Mouse (Mus musculus) MEL (cell line): Measurements from ENCODE around the gene Rps13. TPM values are rescaled to one million over a fixed set of nuclear protein-coding genes. Genes with fewer than 3 reads are reported as not detected.
A peak's percentile ranks its signal among the peaks of the same experiment; 100 is the strongest.

ENCODE experiments used
- DNase-seq: peaks from one replicate; pipeline ENCODE4 v3.0.0; 2011; ENCODE audit warnings: low read depth, low spot score
- H3K27ac ChIP-seq: 2 replicates; pipeline ENCODE4 v1.5.1; 2012; ENCODE audit warnings: low read depth, mild to moderate bottlenecking, control low read depth, low read length, moderate library complexity; ENCODE audit not compliant: control insufficient read depth
- H3K27me3 ChIP-seq, 2 experiments: fragments of 150-350 bp in 1 of 2; sonication (generic) in 1 of 2; 2 replicates each; pipeline ENCODE4 v1.6.1; 2012; ENCODE audit warnings: low read length in 2 of 2, mild to moderate bottlenecking in 2 of 2, improper control_type of control experiment in 1 of 2, moderate library complexity in 1 of 2; ENCODE audit not compliant: insufficient read depth in 2 of 2, control insufficient read depth in 1 of 2
- H3K36me3 ChIP-seq, 2 experiments: 2 replicates each; pipeline ENCODE4 v1.6.1; 2012 to 2014; ENCODE audit warnings: low read length in 2 of 2, improper control_type of control experiment in 1 of 2, inconsistent platforms in 1 of 2, mild to moderate bottlenecking in 1 of 2; ENCODE audit not compliant: insufficient read depth in 2 of 2, control insufficient read depth in 1 of 2
- H3K4me1 ChIP-seq, 2 experiments: fragments of 150-350 bp in 1 of 2; sonication (generic) in 1 of 2; 2 replicates each; pipeline ENCODE4 v1.6.1; 2012; ENCODE audit warnings: low read length in 2 of 2, improper control_type of control experiment in 1 of 2, mild to moderate bottlenecking in 1 of 2; ENCODE audit not compliant: insufficient read depth in 2 of 2, control insufficient read depth in 1 of 2
- H3K4me3 ChIP-seq, 2 experiments: fragments of 150-350 bp in 1 of 2; sonication (generic) in 1 of 2; 2 replicates each; pipeline ENCODE4 v1.5.1; 2012; ENCODE audit warnings: low read depth in 2 of 2, low read length in 2 of 2, mild to moderate bottlenecking in 2 of 2, moderate library complexity in 2 of 2, control low read depth in 1 of 2, improper control_type of control experiment in 1 of 2; ENCODE audit not compliant: control insufficient read depth in 1 of 2, insufficient read depth in 1 of 2
- H3K79me2 ChIP-seq: 2 replicates; pipeline ENCODE4 v1.6.1; 2012; ENCODE audit warnings: mild to moderate bottlenecking, low read length, moderate library complexity; ENCODE audit not compliant: control insufficient read depth, poor library complexity, insufficient read depth
- H3K9ac ChIP-seq: 2 replicates; pipeline ENCODE4 v1.6.1; 2012; ENCODE audit warnings: low read depth, mild to moderate bottlenecking, control low read depth, low read length, moderate library complexity; ENCODE audit not compliant: control insufficient read depth, poor library complexity, severe bottlenecking
- H3K9me3 ChIP-seq: fragments of 150-350 bp; sonication (generic); replicated peaks from 2 replicates; pipeline ENCODE4 v1.6.1; 2012; ENCODE audit warnings: mild to moderate bottlenecking, low read length, improper control_type of control experiment, moderate library complexity; ENCODE audit not compliant: insufficient read depth
- BHLHE40 ChIP-seq: IDR thresholded peaks from 2 replicates; pipeline ENCODE4 v1.6.1; 2012; ENCODE audit warnings: low read depth, mild to moderate bottlenecking, inconsistent platforms, low read length, improper control_type of control experiment, borderline replicate concordance
- CHD1 ChIP-seq: IDR thresholded peaks from 2 replicates; pipeline ENCODE4 v1.6.1; 2012; ENCODE audit warnings: low read depth, mild to moderate bottlenecking, inconsistent platforms, low read length, improper control_type of control experiment
- E2F4 ChIP-seq: IDR thresholded peaks from 2 replicates; pipeline ENCODE4 v1.6.1; 2011; ENCODE audit warnings: low read depth, low read length, improper control_type of control experiment, borderline replicate concordance
- ELF1 ChIP-seq: IDR thresholded peaks from 2 replicates; pipeline ENCODE4 v1.6.1; 2014; ENCODE audit warnings: low read depth, mild to moderate bottlenecking, inconsistent platforms, low read length, improper control_type of control experiment, moderate library complexity
- EP300 ChIP-seq, 2 experiments: IDR thresholded peaks; 2 replicates each; pipeline ENCODE4 v1.6.1; 2011; ENCODE audit warnings: improper control_type of control experiment in 2 of 2, low read length in 2 of 2, low read depth in 1 of 2, mild to moderate bottlenecking in 1 of 2
- GATA1 ChIP-seq: IDR thresholded peaks from 2 replicates; pipeline ENCODE4 v1.6.1; 2011; ENCODE audit warnings: low read depth, low read length, improper control_type of control experiment
- HCFC1 ChIP-seq: IDR thresholded peaks from 2 replicates; pipeline ENCODE4 v1.6.1; 2012; ENCODE audit warnings: low read depth, mild to moderate bottlenecking, inconsistent platforms, low read length, improper control_type of control experiment, moderate library complexity
- JUND ChIP-seq: IDR thresholded peaks from 2 replicates; pipeline ENCODE4 v1.6.1; 2011; ENCODE audit warnings: low read depth, mild to moderate bottlenecking, improper control_type of control experiment, low read length
- KAT2A ChIP-seq: conservative IDR thresholded peaks from 2 replicates; pipeline ENCODE4 v1.6.1; 2012; ENCODE audit warnings: low read depth, low read length, improper control_type of control experiment, inconsistent platforms
- MAFK ChIP-seq: IDR thresholded peaks from 2 replicates; pipeline ENCODE4 v1.6.1; 2011; ENCODE audit warnings: low read depth, mild to moderate bottlenecking, low read length, improper control_type of control experiment, borderline replicate concordance
- MAX ChIP-seq: IDR thresholded peaks from 2 replicates; pipeline ENCODE4 v1.6.1; 2011; ENCODE audit warnings: low read length, improper control_type of control experiment
- MAZ ChIP-seq: IDR thresholded peaks from 2 replicates; pipeline ENCODE4 v1.6.1; 2012; ENCODE audit warnings: low read depth, mild to moderate bottlenecking, inconsistent platforms, low read length, improper control_type of control experiment
- MXI1 ChIP-seq: IDR thresholded peaks from 2 replicates; pipeline ENCODE4 v1.6.1; 2011; ENCODE audit warnings: mild to moderate bottlenecking, low read depth, low read length, improper control_type of control experiment
- MYB ChIP-seq: IDR thresholded peaks from 2 replicates; pipeline ENCODE4 v1.6.1; 2011; ENCODE audit warnings: mild to moderate bottlenecking, low read depth, low read length, improper control_type of control experiment
- MYC ChIP-seq: IDR thresholded peaks from 2 replicates; pipeline ENCODE4 v1.6.1; 2011; ENCODE audit warnings: low read depth, mild to moderate bottlenecking, low read length, improper control_type of control experiment, moderate library complexity
- NRF1 ChIP-seq: IDR thresholded peaks from 2 replicates; pipeline ENCODE4 v1.6.1; 2014; ENCODE audit warnings: low read depth, mild to moderate bottlenecking, inconsistent platforms, low read length, improper control_type of control experiment, moderate library complexity; ENCODE audit not compliant: poor library complexity, insufficient read depth, severe bottlenecking
- POLR2A ChIP-seq, 2 experiments: IDR thresholded peaks; 2 replicates each; pipeline ENCODE4 v1.6.1; 2011 to 2012; ENCODE audit warnings: low read length in 2 of 2, mild to moderate bottlenecking in 2 of 2, control low read depth in 1 of 2, improper control_type of control experiment in 1 of 2, low read depth in 1 of 2, moderate library complexity in 1 of 2; ENCODE audit not compliant: control insufficient read depth in 1 of 2, insufficient read depth in 1 of 2, poor library complexity in 1 of 2
- POLR2AphosphoS2 ChIP-seq: IDR thresholded peaks from 2 replicates; pipeline ENCODE4 v1.6.1; 2011; ENCODE audit warnings: low read length, improper control_type of control experiment
- POLR2AphosphoS5 ChIP-seq: IDR thresholded peaks from 2 replicates; pipeline ENCODE4 v1.6.1; 2012; ENCODE audit warnings: low read depth, borderline replicate concordance, mild to moderate bottlenecking, inconsistent platforms, low read length, moderate library complexity, mixed read lengths
- RAD21 ChIP-seq: IDR thresholded peaks from 2 replicates; pipeline ENCODE4 v1.6.1; 2011; ENCODE audit warnings: mild to moderate bottlenecking, low read depth, low read length, improper control_type of control experiment
- SIN3A ChIP-seq: IDR thresholded peaks from 2 replicates; pipeline ENCODE4 v1.6.1; 2012; ENCODE audit warnings: low read length, improper control_type of control experiment, inconsistent platforms
- SMC3 ChIP-seq: IDR thresholded peaks from 2 replicates; pipeline ENCODE4 v1.6.1; 2011; ENCODE audit warnings: low read depth, low read length, improper control_type of control experiment
- TAL1 ChIP-seq: IDR thresholded peaks from 2 replicates; pipeline ENCODE4 v1.6.1; 2012; ENCODE audit warnings: mild to moderate bottlenecking, inconsistent platforms, low read length, moderate library complexity, mixed read lengths
- TBP ChIP-seq: IDR thresholded peaks from 2 replicates; pipeline ENCODE4 v1.8.0; 2011; ENCODE audit warnings: low read depth, low read length, improper control_type of control experiment
- TCF12 ChIP-seq: IDR thresholded peaks from 2 replicates; pipeline ENCODE4 v1.6.1; 2014; ENCODE audit warnings: low read depth, mild to moderate bottlenecking, inconsistent platforms, low read length, improper control_type of control experiment, moderate library complexity
- UBTF ChIP-seq: IDR thresholded peaks from 2 replicates; pipeline ENCODE4 v1.6.1; 2012; ENCODE audit warnings: low read depth, mild to moderate bottlenecking, inconsistent platforms, low read length, improper control_type of control experiment, moderate library complexity, borderline replicate concordance; ENCODE audit not compliant: insufficient read depth
- USF1 ChIP-seq: IDR thresholded peaks from 2 replicates; pipeline ENCODE4 v1.6.1; 2014; ENCODE audit warnings: low read depth, mild to moderate bottlenecking, inconsistent platforms, low read length, improper control_type of control experiment, moderate library complexity
- USF2 ChIP-seq, 2 experiments: IDR thresholded peaks; 2 replicates each; pipeline ENCODE4 v1.6.1; 2011 to 2012; ENCODE audit warnings: improper control_type of control experiment in 2 of 2, low read length in 2 of 2, borderline replicate concordance in 1 of 2, inconsistent platforms in 1 of 2, low read depth in 1 of 2, mild to moderate bottlenecking in 1 of 2; ENCODE audit not compliant: insufficient read depth in 1 of 2
- ZC3H11A ChIP-seq: IDR thresholded peaks from 2 replicates; pipeline ENCODE4 v1.6.1; 2012; ENCODE audit warnings: low read depth, mild to moderate bottlenecking, inconsistent platforms, low read length, improper control_type of control experiment
- ZMIZ1 ChIP-seq: IDR thresholded peaks from 2 replicates; pipeline ENCODE4 v1.6.1; 2012; ENCODE audit warnings: low read depth, mild to moderate bottlenecking, inconsistent platforms, low read length, improper control_type of control experiment, moderate library complexity
- ZNF384 ChIP-seq: IDR thresholded peaks from 2 replicates; pipeline ENCODE4 v1.6.1; 2012; ENCODE audit warnings: low read depth, mild to moderate bottlenecking, inconsistent platforms, low read length, improper control_type of control experiment
- polyA plus RNA-seq, 2 experiments: library from polyadenylated mRNA; stranded (reverse) in 1 of 2; unstranded in 1 of 2; fragments of >175 nt in 1 of 2; fragments of >200 nt in 1 of 2; gene quantifications; 2 replicates each; pipeline versions ENCODE4 v1.2.1 to v1.2.4; 2012; ENCODE audit warnings: low replicate concordance in 2 of 2, low read depth in 1 of 2; ENCODE audit not compliant: insufficient read length in 2 of 2, insufficient read depth in 1 of 2, missing spikeins in 1 of 2
- total RNA-seq: library from RNA; depleted of rRNA; stranded (reverse); fragments of 300-350 nt; gene quantifications from 2 replicates; pipeline ENCODE4 v1.2.3, GENCODE M21; 2012

The Rps13 gene
- total and polyA plus RNA-seq, 3 experiments, result 388 to 1,952 TPM; not detected in 1

DNA sequence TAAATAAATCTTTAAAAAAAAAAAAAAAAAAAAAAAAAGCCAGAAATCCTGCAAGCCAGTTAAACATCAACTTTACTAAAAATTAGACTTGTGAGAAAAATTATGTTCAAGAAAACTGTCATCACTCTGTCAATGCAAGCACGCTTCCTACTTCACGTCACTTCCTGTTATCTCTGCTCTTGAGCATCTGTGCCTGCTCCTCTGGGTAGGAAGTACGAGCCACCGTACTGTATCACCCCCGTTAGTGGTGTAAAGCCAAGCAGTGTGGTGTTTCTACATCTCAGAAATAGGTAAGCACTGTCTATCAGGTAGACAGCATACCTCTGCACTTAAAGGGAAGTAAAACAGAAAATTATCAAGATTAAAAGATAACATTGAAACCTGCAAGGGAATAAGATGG lies 6.1 kb downstream of the Rps13 start:
- Histone ChIP-seq H3K9ac (no peak overlapping the region), H3K36me3 (peaks cover 8 to 17% of the 10 kb centered on the region in 2 experiments), H3K79me2 (peaks cover 6% of the 10 kb centered on the region), H3K4me3 (no peak overlapping the region), H3K27me3 (no peaks in the 10 kb centered on the region), H3K9me3 (no peaks in the 10 kb centered on the region), H3K4me1 (peaks cover 0 to 4% of the 10 kb centered on the region in 2 experiments; a peak in 1 of 4 replicates), H3K27ac (no peak overlapping the region)
- peak; percentile 66 for DNase-seq
- TF ChIP-seq TCF12 (no peak), MAX (no peak), ELF1 (peak; percentile 35; the same call in 1 of the 2 replicates)

DNA sequence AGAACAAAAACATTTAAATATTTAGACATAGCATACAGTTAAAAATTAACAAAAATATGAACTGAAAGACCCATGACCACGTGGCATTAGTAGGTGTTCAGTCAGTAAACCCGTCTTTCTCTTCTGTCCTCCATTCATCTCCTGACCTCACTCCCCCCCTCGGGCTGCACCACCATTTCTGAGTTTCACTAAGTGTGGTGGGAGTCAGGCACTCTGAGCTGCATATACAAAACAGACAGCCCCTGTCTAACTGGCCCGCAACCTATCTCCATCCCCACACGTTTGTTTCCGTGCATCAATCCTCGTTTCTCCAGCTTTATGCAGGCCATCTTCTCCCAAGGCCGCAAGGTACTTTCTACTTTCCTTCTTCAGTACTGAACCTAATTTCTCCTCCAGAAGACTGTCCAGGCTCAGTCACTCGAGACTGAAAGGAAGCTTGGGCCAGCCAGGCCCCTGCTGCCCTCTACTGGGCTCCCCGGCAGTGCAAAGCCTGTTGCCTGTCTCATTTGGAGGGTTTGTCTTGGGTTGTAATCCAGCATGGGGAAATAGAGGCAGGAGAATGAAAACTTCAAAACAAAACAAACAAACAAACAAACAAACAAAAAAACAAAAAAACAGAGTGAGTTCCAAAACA lies 10.5 kb downstream of the Rps13 start:
- H3K4me3 ChIP-seq, result peak overlapping the region; percentile 61 to 62
- DNase-seq, result peak; percentile 82
- TF ChIP-seq MAZ, result no peak
- no peak for TF ChIP-seq E2F4
- no peak for TF ChIP-seq HCFC1
- no peak for TF ChIP-seq MAX
- TF ChIP-seq GATA1, result no peak
- TF ChIP-seq MAFK, result no peak
- TF ChIP-seq USF1, result no peak
- TF ChIP-seq JUND, result no peak
- TF ChIP-seq USF2 (IDR thresholded peaks at IDR 0.05; ENCODE audit: borderline replicate concordance in 1 of 2, insufficient read depth in 1 of 2, low read depth in 1 of 2, low read length in 2 of 2), result no peak
- peak; percentile 74 for TF ChIP-seq ZC3H11A
- TF ChIP-seq RAD21, result peak; percentile 85
- TF ChIP-seq MYC, result no peak
- TF ChIP-seq POLR2AphosphoS5, result no peak
- TF ChIP-seq ZNF384, result no peak
- 0 out of 2 replicates have a peak, but pooled peaks have one; percentile 19 for TF ChIP-seq MXI1
- TF ChIP-seq ZMIZ1, result no peak
- no peak for TF ChIP-seq MYB
- no peak for TF ChIP-seq SIN3A
- no peak for TF ChIP-seq POLR2AphosphoS2
- no peak for TF ChIP-seq TCF12
- TF ChIP-seq UBTF, result no peak
- TF ChIP-seq ELF1, result no peak
- peak; percentile 90 for TF ChIP-seq SMC3
- no peak for TF ChIP-seq POLR2A (IDR thresholded peaks at IDR 0.05; ENCODE audit: control insufficient read depth in 1 of 2, insufficient read depth in 1 of 2, low read depth in 1 of 2, low read length in 2 of 2, poor library complexity in 1 of 2)
- no peak for TF ChIP-seq BHLHE40
- TF ChIP-seq KAT2A, result no peak
- TF ChIP-seq TAL1, result no peak
- no peak for TF ChIP-seq NRF1
- peak; percentile 66; the same call in 1 of the 2 replicates for TF ChIP-seq TBP
- TF ChIP-seq CHD1, result no peak
- TF ChIP-seq EP300 (IDR thresholded peaks at IDR 0.05; ENCODE audit: low read depth in 1 of 2, low read length in 2 of 2), result no peak

More for the DNA sequence above, 10.5 kb downstream of the Rps13 start:
- Histone ChIP-seq H3K27ac (no peak overlapping the region), H3K27me3 (no peaks in the 10 kb centered on the region), H3K79me2 (no peaks in the 10 kb centered on the region), H3K9ac (peak overlapping the region; percentile 69), H3K4me1 (no peaks in the 10 kb centered on the region), H3K9me3 (no peaks in the 10 kb centered on the region), H3K36me3 (no peaks in the 10 kb centered on the region)
